Mouse (Mus musculus) megakaryocyte, embryonic 14.5 days (primary cell): ENCODE measurements at regions not wholly inside any gene's neighbourhood (a gene's known extent, or its start where the extent isn't known, plus 50 kb on each side); places are given as distances from the start of the nearest gene placed in this dataset.

Experiments used
- FLI1 ChIP-seq: IDR thresholded peaks from 2 replicates; pipeline ENCODE4 v1.6.1; 2012; ENCODE audit warnings: low read length, inconsistent platforms, mixed read lengths
- GATA1 ChIP-seq: IDR thresholded peaks from 3 replicates; pipeline ENCODE4 v1.6.1; 2012; ENCODE audit warnings: mixed read lengths, low read length, inconsistent platforms, borderline replicate concordance

DNA sequence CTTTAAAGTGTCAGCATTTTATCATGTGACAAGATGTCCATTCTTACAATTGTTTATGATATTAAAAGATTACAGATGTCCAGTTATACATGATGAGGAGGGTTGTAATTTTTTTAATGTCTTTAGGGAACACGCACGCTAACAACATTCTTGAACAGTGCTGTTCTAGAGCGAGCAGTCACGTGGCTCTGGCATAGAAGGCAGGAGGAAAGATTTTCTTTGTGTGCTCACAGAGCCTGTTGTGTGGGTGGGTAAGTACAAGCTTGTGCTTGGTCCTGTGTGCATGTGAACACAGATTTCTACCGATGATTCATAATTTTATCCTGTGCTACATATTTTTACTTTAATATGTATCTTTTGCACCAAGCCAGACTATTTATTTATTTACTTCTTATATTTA, 169.1 kb upstream of the Rreb1 start:
- TF ChIP-seq GATA1 (no peak), FLI1 (no peak)
